Mouse (Mus musculus): ENCODE results near the gene Atxn7l3b. TPM values are rescaled to one million over a fixed set of nuclear protein-coding genes. Genes with fewer than 3 reads are reported as not detected.

The Atxn7l3b gene
- total and polyA plus RNA-seq, 3 experiments = 10.4 to 24.7 (median 24.5) TPM

- Histone ChIP-seq H3K27ac (no peak overlapping the region), H3K4me1 (ENCODE audit: control insufficient read depth, insufficient read depth, low read length) (no peaks in the 10 kb centered on the region), H3K9ac (ENCODE audit: low read depth, low read length) (no peak overlapping the region), H3K79me2 (replicated peaks; ENCODE audit: control insufficient read depth, insufficient read depth, low read length) (no peaks in the 10 kb centered on the region), H3K4me3 (no peak overlapping the region), H3K36me3 (ENCODE audit: control insufficient read depth, insufficient read depth, low read length) (no peaks in the 10 kb centered on the region), H3K27me3 (ENCODE audit: control insufficient read depth, insufficient read depth, low read length) (no peaks in the 10 kb centered on the region)
- TF ChIP-seq CTCF (IDR thresholded peaks at IDR 0.05) (no peak), EP300 (IDR thresholded peaks at IDR 0.05; ENCODE audit: insufficient read depth, low read depth, low read length) (no peak), POLR2A (IDR thresholded peaks at IDR 0.05; ENCODE audit: insufficient read depth, low read depth, low read length) (no peak)
- intact Hi-C loops (cut with DNase I) = no loop called here
- DNase-seq = no peak
- WGBS = 25% methylated on average over 6 of the region's 6 CpGs
Observed at GRCm38 (mm10) chr10:112882789-112883687, 45.8 kb downstream of the Atxn7l3b start.

DNA sequence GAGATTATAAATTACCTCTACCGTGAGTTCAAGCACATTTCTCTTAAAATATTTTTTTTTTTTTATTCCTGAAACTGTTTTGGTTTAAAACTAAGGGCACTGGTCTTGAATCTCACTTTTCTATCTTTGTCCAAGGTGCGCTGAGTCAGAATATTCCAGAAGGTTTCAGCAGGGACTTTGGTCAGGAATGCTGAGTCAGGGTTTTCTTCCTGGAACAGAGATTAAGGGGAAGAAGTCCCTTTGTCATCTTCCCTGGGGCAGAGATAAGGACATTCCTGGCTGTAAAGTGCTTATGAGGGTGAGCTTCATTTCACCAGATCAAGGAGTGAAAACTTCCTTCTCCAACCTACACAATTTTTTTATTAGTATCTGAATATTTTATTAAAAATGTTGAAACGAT lies 46.7 kb downstream of the Atxn7l3b start:
- H3K27me3 ChIP-seq (ENCODE audit: control insufficient read depth, insufficient read depth, low read length) = no peaks in the 10 kb centered on the region
- no peaks in the 10 kb centered on the region for H3K79me2 ChIP-seq (replicated peaks; ENCODE audit: control insufficient read depth, insufficient read depth, low read length)
- TF ChIP-seq CTCF (IDR thresholded peaks at IDR 0.05) = no peak
- no peak for TF ChIP-seq POLR2A (IDR thresholded peaks at IDR 0.05; ENCODE audit: insufficient read depth, low read depth, low read length)
- no peak for TF ChIP-seq EP300 (IDR thresholded peaks at IDR 0.05; ENCODE audit: insufficient read depth, low read depth, low read length)
- intact Hi-C loops (cut with DNase I) = no loop called here
- DNase-seq = no peak
- WGBS = 79% methylated on average over 3 of the region's 3 CpGs
- no peak overlapping the region for H3K9ac ChIP-seq (ENCODE audit: low read depth, low read length)
- H3K4me3 ChIP-seq = no peak overlapping the region
- no peak overlapping the region for H3K27ac ChIP-seq
- H3K36me3 ChIP-seq (ENCODE audit: control insufficient read depth, insufficient read depth, low read length) = no peaks in the 10 kb centered on the region
- H3K4me1 ChIP-seq (ENCODE audit: control insufficient read depth, insufficient read depth, low read length) = no peaks in the 10 kb centered on the region

- intact Hi-C loops (cut with DNase I) = no loop called here
- WGBS = 87% methylated on average over 1 of the region's 1 CpGs
- no peak overlapping the region for H3K27ac ChIP-seq
- H3K27me3 ChIP-seq (ENCODE audit: control insufficient read depth, insufficient read depth, low read length) = no peaks in the 10 kb centered on the region
- DNase-seq = no peak
- no peak overlapping the region for H3K9ac ChIP-seq (ENCODE audit: low read depth, low read length)
- H3K79me2 ChIP-seq (replicated peaks; ENCODE audit: control insufficient read depth, insufficient read depth, low read length) = no peaks in the 10 kb centered on the region
- no peak overlapping the region for H3K4me3 ChIP-seq
- no peaks in the 10 kb centered on the region for H3K36me3 ChIP-seq (ENCODE audit: control insufficient read depth, insufficient read depth, low read length)
- no peaks in the 10 kb centered on the region for H3K4me1 ChIP-seq (ENCODE audit: control insufficient read depth, insufficient read depth, low read length)
- TF ChIP-seq POLR2A (IDR thresholded peaks at IDR 0.05; ENCODE audit: insufficient read depth, low read depth, low read length) = no peak
- no peak for TF ChIP-seq EP300 (IDR thresholded peaks at IDR 0.05; ENCODE audit: insufficient read depth, low read depth, low read length)
- no peak for TF ChIP-seq CTCF (IDR thresholded peaks at IDR 0.05)
Observed at GRCm38 (mm10) chr10:112876655-112877393, 52.0 kb downstream of the Atxn7l3b start.

Data from heart, adult 2 months (tissue).